Mouse (Mus musculus) stomach, postnatal 0 days (tissue): ENCODE data around the gene Ttll13.

Experiments
- CTCF ChIP-seq: IDR thresholded peaks from 2 replicates; pipeline ENCODE4 v1.5.1; 2016; ENCODE audit warnings: antibody characterized with exemption, low read depth, mild to moderate bottlenecking, moderate library complexity
- EP300 ChIP-seq: optimal IDR thresholded peaks from 2 replicates; pipeline ENCODE3; 2016; ENCODE audit warnings: antibody characterized with exemption

DNA sequence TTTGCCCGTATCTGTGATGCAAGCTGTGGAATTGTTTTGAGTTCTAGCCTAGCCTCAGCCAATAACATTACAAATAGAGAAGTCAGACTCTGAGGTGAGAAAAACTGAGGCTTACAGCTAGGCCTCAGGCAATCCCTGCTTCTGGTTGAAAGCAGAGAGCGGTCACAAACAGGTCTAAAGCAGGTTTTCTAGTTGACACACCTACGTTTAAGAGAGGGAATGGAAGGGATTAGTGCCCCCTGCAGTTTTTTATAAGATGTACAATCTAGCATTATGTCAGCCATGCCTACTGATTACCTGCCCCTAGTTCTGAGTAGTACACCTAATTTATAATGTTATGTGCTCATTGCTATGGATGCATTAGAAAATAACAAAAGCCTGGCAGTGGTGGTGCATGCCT lies 61.6 kb downstream of the Ttll13 start:
- TF ChIP-seq EP300 (no peak), CTCF (peak; percentile 49; the same call in 1 of the 2 replicates)
